Mouse (Mus musculus) spleen, adult 2 months (tissue): ENCODE measurements around the gene Cdkl1.

ENCODE experiments used
- CTCF ChIP-seq: fragments of 200-500 bp; IDR thresholded peaks from 2 replicates; pipeline ENCODE4 v1.5.1; 2011; ENCODE audit warnings: mild to moderate bottlenecking, inconsistent platforms; ENCODE audit not compliant: insufficient read depth, insufficient read length, insufficient replicate concordance; ENCODE audit errors: extremely low read depth
- POLR2A ChIP-seq: fragments of 200-500 bp; IDR thresholded peaks from 2 replicates; pipeline ENCODE4 v1.6.1; 2011; ENCODE audit warnings: low read depth, low read length, inconsistent platforms

DNA sequence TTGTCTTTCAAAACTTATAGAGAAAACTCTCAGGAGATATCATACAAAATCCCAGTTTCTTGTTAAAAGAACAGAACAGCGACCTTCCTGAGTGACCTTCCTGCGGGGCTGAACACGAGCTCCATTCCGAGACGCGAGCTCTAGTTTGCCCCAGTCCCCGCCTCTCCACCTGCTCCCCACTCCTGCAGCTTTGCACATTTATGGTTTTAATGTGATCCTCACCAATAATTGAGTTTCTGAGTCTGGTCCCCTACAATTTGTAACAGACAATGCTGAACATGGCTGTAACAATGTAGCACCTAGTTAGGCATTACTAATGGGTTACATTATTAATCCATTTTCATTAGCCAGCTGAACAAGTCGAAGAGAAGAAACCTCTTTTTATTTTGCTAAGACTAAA is 9.6 kb downstream of the Cdkl1 start:
- no peak for TF ChIP-seq POLR2A
- TF ChIP-seq CTCF: no peak
